Mouse (Mus musculus) cerebellum, adult 2 months (tissue): ENCODE data around the gene Acer1. TPM values are rescaled to one million over a fixed set of nuclear protein-coding genes. Genes with fewer than 3 reads are reported as not detected.

Experiments used
- DNase-seq, 2 experiments: peaks; one replicate each; pipeline ENCODE4 v3.0.0; 2021
- H3K27ac ChIP-seq: fragments of 200-500 bp; 2 replicates; pipeline ENCODE4 v1.5.1; 2012; ENCODE audit warnings: low read length, control low read depth, inconsistent platforms; ENCODE audit not compliant: insufficient read depth
- H3K27me3 ChIP-seq: fragments of 200-500 bp; 2 replicates; pipeline ENCODE4 v1.6.1; 2012; ENCODE audit warnings: inconsistent platforms, mild to moderate bottlenecking, low read length, moderate library complexity; ENCODE audit not compliant: control insufficient read depth, insufficient read depth
- H3K4me1 ChIP-seq: fragments of 200-500 bp; 2 replicates; pipeline ENCODE4 v1.6.1; 2011; ENCODE audit warnings: low read length; ENCODE audit not compliant: control insufficient read depth, insufficient read depth
- H3K4me3 ChIP-seq: fragments of 200-500 bp; replicated peaks from 2 replicates; pipeline ENCODE3; 2011; ENCODE audit warnings: mild to moderate bottlenecking, low read depth, low read length, control low read depth; ENCODE audit not compliant: insufficient read depth
- CTCF ChIP-seq: fragments of 200-500 bp; IDR thresholded peaks from 2 replicates; pipeline ENCODE4 v1.5.1; 2011; ENCODE audit warnings: low read depth, mild to moderate bottlenecking, control low read depth, low read length, moderate library complexity, borderline replicate concordance; ENCODE audit not compliant: insufficient read depth
- POLR2A ChIP-seq: fragments of 200-500 bp; IDR thresholded peaks from 2 replicates; pipeline ENCODE4 v1.6.1; 2011; ENCODE audit warnings: low read length, control low read depth, borderline replicate concordance; ENCODE audit not compliant: insufficient read depth
- WGBS: fragments of 180-500 bp; shearing (Covaris S2); methylation state at CpG from one replicate; pipeline ENCODE4 v1.1.7; 2018; 5-methylcytosine and 5-hydroxymethylcytosine counted together
- polyA plus RNA-seq: library from polyadenylated mRNA; depleted of rRNA; stranded (reverse); fragments of >200 nt; gene quantifications from 2 replicates; pipeline ENCODE4 v1.2.3, GENCODE M21; 2012

The Acer1 gene
- polyA plus RNA-seq, 1 experiment: not detected

GRCm38 (mm10) chr17:56934545-56935330 lies 47.2 kb downstream of the Acer1 start:
- DNase-seq: no peak
- TF ChIP-seq POLR2A: no peak
- no peak for TF ChIP-seq CTCF
- Histone ChIP-seq H3K4me3 (peak overlapping the region; percentile 73), H3K27ac (no peak overlapping the region), H3K27me3 (no peaks in the 10 kb centered on the region), H3K4me1 (peaks cover 13% of the 10 kb centered on the region; the same call in 1 of the 2 replicates)
- under 1% methylated on average over 41 of the region's 45 CpGs for WGBS

- 68% methylated on average over 2 of the region's 2 CpGs for WGBS
- TF ChIP-seq CTCF (no peak), POLR2A (no peak)
- no peak overlapping the region for H3K27ac ChIP-seq
- H3K4me1 ChIP-seq: peaks cover 16% of the 10 kb centered on the region; the same call in 1 of the 2 replicates
- DNase-seq: no peak
- H3K4me3 ChIP-seq: no peak overlapping the region
- no peaks in the 10 kb centered on the region for H3K27me3 ChIP-seq
Observed at GRCm38 (mm10) chr17:56933395-56933794, 48.5 kb downstream of the Acer1 start.

GRCm38 (mm10) chr17:56930026-56930425 lies 51.9 kb downstream of the Acer1 start:
- Histone ChIP-seq H3K4me3 (no peak overlapping the region), H3K27me3 (no peaks in the 10 kb centered on the region), H3K27ac (no peak overlapping the region), H3K4me1 (peaks cover 16% of the 10 kb centered on the region; the same call in 1 of the 2 replicates)
- 83% methylated on average over 8 of the region's 8 CpGs for WGBS
- no peak for DNase-seq
- TF ChIP-seq POLR2A (no peak), CTCF (no peak)

GRCm38 (mm10) chr17:56929530-56929929 lies 52.4 kb downstream of the Acer1 start:
- Histone ChIP-seq H3K27me3 (no peaks in the 10 kb centered on the region), H3K27ac (no peak overlapping the region), H3K4me3 (no peak overlapping the region), H3K4me1 (peaks cover 16% of the 10 kb centered on the region; the same call in 1 of the 2 replicates)
- TF ChIP-seq POLR2A: no peak
- no peak for TF ChIP-seq CTCF
- WGBS: 56% methylated on average over 1 of the region's 1 CpGs
- DNase-seq: no peak

- Histone ChIP-seq H3K27ac (no peak overlapping the region), H3K4me3 (no peak overlapping the region)
- TF ChIP-seq CTCF (no peak), POLR2A (no peak)
Observed at GRCm38 (mm10) chr17:56929101-56929500, 52.8 kb downstream of the Acer1 start.

GRCm38 (mm10) chr17:56925998-56926397 lies 55.9 kb downstream of the Acer1 start:
- Histone ChIP-seq H3K4me1 (0 out of 2 replicates have a peak, but pooled peaks cover 3% of the 10 kb centered on the region), H3K4me3 (no peak overlapping the region), H3K27me3 (no peaks in the 10 kb centered on the region), H3K27ac (no peak overlapping the region)
- WGBS: 96% methylated on average over 2 of the region's 2 CpGs
- DNase-seq: no peak
- TF ChIP-seq POLR2A (no peak), CTCF (no peak)

More at GRCm38 (mm10) chr17:56929101-56929500, 52.8 kb downstream of the Acer1 start:
- Histone ChIP-seq H3K4me1 (peaks cover 16% of the 10 kb centered on the region; the same call in 1 of the 2 replicates), H3K27me3 (no peaks in the 10 kb centered on the region)
- DNase-seq: no peak

GRCm38 (mm10) chr17:56919725-56920124 lies 62.2 kb downstream of the Acer1 start:
- H3K4me3 ChIP-seq: no peak overlapping the region
- no peaks in the 10 kb centered on the region; the same call in 1 of the 2 replicates for H3K4me1 ChIP-seq
- TF ChIP-seq CTCF: no peak
- no peak for TF ChIP-seq POLR2A
- WGBS: 84% methylated on average over 3 of the region's 3 CpGs
- H3K27me3 ChIP-seq: no peaks in the 10 kb centered on the region
- no peak for DNase-seq
- H3K27ac ChIP-seq: no peak overlapping the region

GRCm38 (mm10) chr17:56917166-56917565 lies 64.8 kb downstream of the Acer1 start:
- TF ChIP-seq POLR2A (no peak), CTCF (no peak)
- 70% methylated on average over 2 of the region's 2 CpGs for WGBS
- Histone ChIP-seq H3K27me3 (no peaks in the 10 kb centered on the region), H3K27ac (no peak overlapping the region), H3K4me1 (no peaks in the 10 kb centered on the region; the same call in 1 of the 2 replicates), H3K4me3 (no peak overlapping the region)
- no peak for DNase-seq
